Mouse (Mus musculus) left cerebral cortex, adult 2 months (tissue): ENCODE data around the gene Slc16a7. TPM values are rescaled to one million over a fixed set of nuclear protein-coding genes. Genes with fewer than 3 reads are reported as not detected.

ENCODE experiments used
- DNase-seq, 2 experiments: peaks; one replicate each; pipeline ENCODE4 v3.0.0; 2021 to 2022; ENCODE audit warnings: low spot score in 2 of 2, mixed read lengths in 1 of 2; ENCODE audit errors: extremely low spot score in 1 of 2
- H3K27ac ChIP-seq: fragments of 200-600 bp; 2 replicates; pipeline ENCODE4 v1.8.1; 2022
- H3K4me3 ChIP-seq: fragments of 200-600 bp; 2 replicates; pipeline ENCODE4 v1.8.1; 2022
- CTCF ChIP-seq: fragments of 200-600 bp; IDR thresholded peaks from 2 replicates; pipeline ENCODE4 v1.8.1; 2022; ENCODE audit warnings: antibody characterized with exemption, mild to moderate bottlenecking, moderate library complexity
- intact Hi-C: fragments of 180-260 bp; cut with DNase I; formaldehyde crosslinking; loops from one replicate; pipeline ENCODE4 v1.15.1; 2025
- total RNA-seq, 2 experiments: library from RNA; stranded (reverse); gene quantifications; 2 replicates each; pipeline ENCODE4 v1.2.3; 2021

Gene Slc16a7
- total RNA-seq, 2 experiments from 2014 or later, result 58.3 to 60.1 TPM

- no peak overlapping the region for H3K27ac ChIP-seq
- DNase-seq, result no peak
- no peak overlapping the region for H3K4me3 ChIP-seq
- TF ChIP-seq CTCF, result no peak
- intact Hi-C loops, result loop anchor here (5.0 to 10.0 kb wide), 3 partner anchors 121 to 1999 kb away; partner anchors contain the start of gene Slc16a7
These were observed 122.9 kb downstream of the Slc16a7 start for GRCm38 (mm10) chr10:125266322-125266721.

- intact Hi-C loops, result loop anchor here (2.0 to 10.0 kb wide), 4 partner anchors 121 to 1999 kb away; partner anchors contain the start of gene Slc16a7
- H3K27ac ChIP-seq, result no peak overlapping the region
- TF ChIP-seq CTCF, result no peak
- no peak for DNase-seq
- H3K4me3 ChIP-seq, result no peak overlapping the region
These were observed 123.4 kb downstream of the Slc16a7 start for GRCm38 (mm10) chr10:125265901-125266300.

GRCm38 (mm10) chr10:125265467-125265866 is 123.8 kb downstream of the Slc16a7 start:
- Histone ChIP-seq H3K4me3 (no peak overlapping the region), H3K27ac (no peak overlapping the region)
- intact Hi-C loops, result loop anchor here (2.0 to 10.0 kb wide), 4 partner anchors 122 to 1998 kb away; partner anchors contain the start of gene Slc16a7
- DNase-seq, result no peak
- TF ChIP-seq CTCF, result no peak

GRCm38 (mm10) chr10:125264938-125265337 is 124.3 kb downstream of the Slc16a7 start:
- peak; percentile 68 for TF ChIP-seq CTCF
- intact Hi-C loops, result loop anchor here (2.0 to 10.0 kb wide), 4 partner anchors 122 to 1998 kb away; partner anchors contain the start of gene Slc16a7
- H3K4me3 ChIP-seq, result no peak overlapping the region

GRCm38 (mm10) chr10:125255904-125256303 is 133.4 kb downstream of the Slc16a7 start:
- no peak for TF ChIP-seq CTCF
- Histone ChIP-seq H3K4me3 (no peak overlapping the region), H3K27ac (no peak overlapping the region)
- intact Hi-C loops, result no loop called here
- DNase-seq, result no peak

More at GRCm38 (mm10) chr10:125264938-125265337, 124.3 kb downstream of the Slc16a7 start:
- DNase-seq, result peak; percentile 45 to 58
- H3K27ac ChIP-seq, result no peak overlapping the region

GRCm38 (mm10) chr10:125214536-125214935 is 174.7 kb downstream of the Slc16a7 start:
- DNase-seq, result no peak
- Histone ChIP-seq H3K27ac (no peak overlapping the region), H3K4me3 (no peak overlapping the region)
- intact Hi-C loops, result no loop called here
- TF ChIP-seq CTCF, result no peak

- no peak for TF ChIP-seq CTCF
- intact Hi-C loops, result no loop called here
- Histone ChIP-seq H3K27ac (no peak overlapping the region), H3K4me3 (no peak overlapping the region)
- DNase-seq, result no peak
These were observed 175.5 kb downstream of the Slc16a7 start for GRCm38 (mm10) chr10:125213805-125214204.

- TF ChIP-seq CTCF, result no peak
- H3K27ac ChIP-seq, result no peak overlapping the region
- no peak overlapping the region for H3K4me3 ChIP-seq
- DNase-seq, result peak in 1 of 2 experiments; percentile 12
- intact Hi-C loops, result no loop called here
These were observed 201.7 kb downstream of the Slc16a7 start for GRCm38 (mm10) chr10:125187544-125187943.

- DNase-seq, result no peak
- intact Hi-C loops, result no loop called here
- no peak for TF ChIP-seq CTCF
These were observed 203.9 kb downstream of the Slc16a7 start for GRCm38 (mm10) chr10:125185387-125185786.

GRCm38 (mm10) chr10:125184146-125184545 is 205.1 kb downstream of the Slc16a7 start:
- intact Hi-C loops, result no loop called here
- no peak for TF ChIP-seq CTCF
- no peak for DNase-seq
- H3K4me3 ChIP-seq, result no peak overlapping the region
- H3K27ac ChIP-seq, result no peak overlapping the region

More at GRCm38 (mm10) chr10:125185387-125185786, 203.9 kb downstream of the Slc16a7 start:
- Histone ChIP-seq H3K4me3 (no peak overlapping the region), H3K27ac (no peak overlapping the region)

GRCm38 (mm10) chr10:125182545-125182944 is 206.7 kb downstream of the Slc16a7 start:
- no peak overlapping the region for H3K4me3 ChIP-seq
- H3K27ac ChIP-seq, result no peak overlapping the region
- intact Hi-C loops, result no loop called here
- no peak for TF ChIP-seq CTCF
- no peak for DNase-seq

- TF ChIP-seq CTCF, result no peak
- intact Hi-C loops, result loop anchor here (5.0 kb wide), 1 partner anchor 1910 kb away; no protein-coding TSS in a partner anchor
- no peak overlapping the region for H3K4me3 ChIP-seq
- no peak for DNase-seq
- H3K27ac ChIP-seq, result peak overlapping the region; percentile 83
These were observed 211.5 kb downstream of the Slc16a7 start for GRCm38 (mm10) chr10:125177782-125178181.
